In genomic region chr17:67918201-67918600, GRCm38 (mm10) we compare ENCODE assay signal across 10 mouse cellular contexts.
"Had no signal": no experiment of that assay in that cellular context is flagged by ENCODE, and none has a peak within 500 bp of the region (broad histone marks: within the 10 kb centered on the region; RNA-seq: fewer than 3 reads in every experiment).

No protein-coding gene starts in this region.

- H3K36me3 ChIP-seq: midbrain, embryonic 13.5 days; neural tube, embryonic 15.5 days had no signal

- H3K9me3 ChIP-seq: limb, embryonic 13.5 days; midbrain, embryonic 13.5 days; neural tube, embryonic 15.5 days had no signal

- H3K27ac ChIP-seq: kidney, postnatal 0 days; limb, embryonic 13.5 days; liver, embryonic 14.5 days; midbrain, embryonic 13.5 days; neural tube, embryonic 15.5 days had no signal

- H3K4me3 ChIP-seq: limb, embryonic 13.5 days; midbrain, embryonic 13.5 days; myocyte; neural tube, embryonic 15.5 days had no signal

- DNase-seq: left cerebral cortex, postnatal 4 days; lung, adult 18-20 months; right cerebral cortex, adult 18-20 months; right cerebral cortex, postnatal 25 days had no signal

- ATAC-seq: midbrain, embryonic 13.5 days had no signal

- H3K4me1 ChIP-seq: midbrain, embryonic 13.5 days; neural tube, embryonic 15.5 days had no signal

- H3K9ac ChIP-seq: limb, embryonic 13.5 days; liver, embryonic 14.5 days; midbrain, embryonic 13.5 days; neural tube, embryonic 15.5 days had no signal

- H3K4me2 ChIP-seq: limb, embryonic 13.5 days; midbrain, embryonic 13.5 days; neural tube, embryonic 15.5 days had no signal

- H3K27me3 ChIP-seq: limb, embryonic 13.5 days; midbrain, embryonic 13.5 days; neural tube, embryonic 15.5 days had no signal
